Mouse (Mus musculus) heart, adult 9 months (tissue): ENCODE results near the gene Adam15.

Experiments used
- DNase-seq, 2 experiments: peaks; one replicate each; pipeline ENCODE4 v3.0.0; 2022; ENCODE audit warnings: low spot score in 2 of 2

Gene Adam15

DNA sequence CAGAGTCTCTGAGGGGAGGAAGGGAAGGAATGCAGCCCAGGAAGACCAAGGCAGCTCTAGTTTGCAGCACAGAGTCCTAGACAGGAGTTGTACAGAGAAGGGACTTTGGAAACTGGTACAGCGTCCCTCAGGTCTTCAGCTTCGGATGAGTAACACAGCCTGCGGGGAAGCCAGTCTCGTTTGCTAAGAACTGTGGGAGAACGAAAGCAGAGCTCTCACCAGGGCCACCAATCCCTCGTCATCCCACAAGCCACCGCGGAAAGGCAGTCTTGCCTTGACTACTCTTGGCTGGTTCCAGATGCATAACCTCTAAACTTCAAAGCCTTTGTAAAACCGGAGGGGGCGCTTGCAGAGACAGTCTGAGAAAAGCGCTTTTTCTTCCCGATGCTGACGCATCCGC is 50.3 kb downstream of the Adam15 start:
- DNase-seq, result no peak

DNA sequence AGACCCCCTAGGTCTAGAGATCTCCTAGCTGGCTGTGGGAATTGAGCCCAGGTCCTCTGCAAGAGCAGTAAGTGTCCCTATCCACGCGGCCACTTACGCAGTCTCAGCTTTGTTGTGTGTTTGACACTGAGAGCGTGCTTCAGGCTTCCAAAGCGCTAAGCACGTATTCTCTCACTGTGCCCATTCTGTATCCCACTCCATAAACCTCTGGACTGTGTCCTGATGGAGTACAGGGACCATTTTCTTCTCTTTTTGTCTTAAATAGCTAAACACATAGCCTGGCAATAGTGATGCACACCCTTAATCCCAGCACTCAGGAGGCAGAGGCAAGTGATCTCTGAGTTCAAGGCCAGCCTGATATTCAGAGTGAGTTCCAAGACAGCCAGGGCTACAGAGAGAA is 50.9 kb downstream of the Adam15 start:
- no peak for DNase-seq

DNA sequence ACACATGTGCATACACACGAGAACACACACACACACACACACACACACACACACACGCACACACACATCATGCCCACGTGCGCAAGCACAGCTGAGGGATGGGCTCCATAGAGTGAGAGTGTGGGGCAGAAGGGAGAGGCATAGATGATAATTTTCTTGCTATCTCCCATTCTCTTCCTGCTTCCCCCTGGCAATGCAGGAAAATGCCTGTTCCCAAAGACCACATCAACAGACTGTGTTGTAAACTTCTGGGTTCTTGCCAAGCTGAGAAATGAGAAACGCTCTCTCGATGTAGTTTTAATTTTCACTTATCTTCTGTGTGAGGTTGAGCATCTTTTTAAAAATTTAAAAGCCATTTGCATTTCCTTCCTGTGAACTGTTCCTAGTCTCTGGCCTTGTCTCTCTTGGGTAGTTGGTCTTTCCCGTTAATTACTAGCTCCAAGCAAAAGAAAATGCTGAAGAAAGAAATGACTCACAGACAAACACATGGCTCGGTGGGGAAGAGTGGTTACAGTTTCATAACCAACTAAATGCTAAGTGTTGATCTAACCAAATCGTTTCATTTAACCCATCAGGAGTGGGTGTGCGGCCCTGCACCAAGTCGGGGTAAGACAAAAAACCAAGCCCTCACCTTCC is 52.9 kb downstream of the Adam15 start:
- DNase-seq, result no peak

DNA sequence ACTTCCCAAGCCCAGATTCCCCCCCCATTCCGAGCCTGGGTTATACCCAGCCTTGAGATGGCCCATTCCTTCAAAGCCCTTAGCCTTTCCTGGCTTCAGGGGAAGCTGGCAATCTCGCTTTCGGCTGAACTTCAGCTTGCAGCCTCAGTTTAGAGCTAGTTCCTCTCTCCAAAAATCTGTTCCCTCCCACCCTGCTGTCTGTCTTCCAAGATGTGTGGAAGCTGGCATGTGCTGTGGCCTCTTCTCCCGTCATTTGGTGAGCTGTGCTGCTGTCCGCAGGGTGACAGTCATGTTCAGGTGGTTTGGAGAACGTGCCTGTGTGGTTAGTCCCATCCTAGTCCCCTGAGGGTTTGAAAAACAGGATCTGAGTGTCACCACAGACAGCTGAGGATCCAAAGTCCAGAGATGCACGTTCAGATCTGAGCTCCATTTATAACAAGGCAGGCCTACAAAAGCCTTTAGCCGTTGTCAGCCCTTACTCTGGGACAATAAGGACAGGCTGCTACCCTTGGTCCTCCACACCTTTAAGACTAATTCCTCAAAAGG is 54.0 kb downstream of the Adam15 start:
- no peak for DNase-seq

DNA sequence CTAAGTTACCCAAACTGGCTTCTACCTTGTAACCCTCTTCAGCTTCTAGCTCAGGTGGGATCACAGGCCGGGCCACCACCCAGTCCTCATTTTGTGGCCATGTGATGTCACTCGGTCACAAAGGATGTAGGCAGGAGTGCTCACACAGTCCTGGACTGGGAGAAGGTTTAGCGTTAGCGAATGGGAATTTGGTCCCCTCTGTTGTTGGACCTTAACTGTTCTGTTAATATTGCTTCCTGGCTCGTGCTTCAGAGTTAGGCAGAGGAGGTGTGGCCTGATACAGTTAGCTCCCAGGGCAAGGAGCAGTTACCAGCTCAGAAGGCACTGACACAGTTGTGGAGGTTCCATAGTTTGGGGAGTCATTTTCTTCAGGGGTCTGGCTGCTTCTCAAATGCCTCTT is 55.6 kb downstream of the Adam15 start:
- no peak for DNase-seq

DNA sequence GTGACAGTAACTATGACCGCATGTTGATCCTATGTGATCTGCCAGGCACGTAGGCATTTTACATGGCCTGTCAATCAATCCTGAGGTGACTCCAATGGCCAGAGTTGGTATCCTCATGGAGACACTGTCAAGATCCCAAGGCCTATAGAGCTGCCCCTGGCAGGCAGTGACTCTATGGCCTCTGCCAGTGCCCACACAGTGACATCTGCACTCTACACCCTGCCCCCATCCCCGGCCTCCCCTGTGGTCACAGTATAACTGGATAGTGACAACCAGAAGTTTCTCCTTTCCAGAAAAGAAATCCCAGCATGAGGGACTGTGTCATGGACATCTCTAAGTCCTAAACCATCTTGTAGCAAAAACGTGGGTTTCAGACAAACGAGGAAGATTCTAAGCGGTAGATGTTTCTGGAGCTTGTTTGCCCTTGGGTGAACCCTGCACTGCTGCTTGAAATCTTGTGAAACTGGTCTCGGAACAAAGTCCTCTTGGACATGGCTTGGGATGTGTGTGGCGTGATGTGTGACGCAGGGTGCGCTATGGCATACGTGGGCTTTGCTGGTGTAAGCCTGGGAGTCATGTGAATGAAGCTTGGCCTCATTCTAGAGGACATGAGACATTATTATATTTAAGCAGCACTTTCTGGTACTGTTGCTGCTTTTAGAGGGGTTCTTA is 56.4 kb downstream of the Adam15 start:
- DNase-seq, result no peak

DNA sequence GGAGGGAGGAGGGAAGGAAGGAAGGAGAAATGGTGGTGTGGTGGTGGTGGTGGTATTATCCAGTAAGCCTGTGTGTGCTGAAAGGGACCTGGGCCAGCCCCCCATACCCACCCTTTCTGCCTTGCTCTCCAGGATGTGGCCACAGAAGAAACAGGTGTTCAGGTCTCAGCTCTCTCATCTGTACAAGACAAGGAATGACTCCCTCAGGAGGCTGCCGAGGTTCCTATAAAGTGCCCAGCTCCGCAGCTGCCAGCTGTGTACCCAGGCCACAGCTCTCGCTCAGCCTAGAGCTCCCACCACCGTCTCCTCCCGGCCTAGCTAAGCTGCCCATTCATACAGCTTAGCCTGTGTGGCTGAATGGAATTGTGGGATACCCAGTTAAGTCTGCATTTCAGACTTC is 57.5 kb downstream of the Adam15 start:
- DNase-seq, result no peak

DNA sequence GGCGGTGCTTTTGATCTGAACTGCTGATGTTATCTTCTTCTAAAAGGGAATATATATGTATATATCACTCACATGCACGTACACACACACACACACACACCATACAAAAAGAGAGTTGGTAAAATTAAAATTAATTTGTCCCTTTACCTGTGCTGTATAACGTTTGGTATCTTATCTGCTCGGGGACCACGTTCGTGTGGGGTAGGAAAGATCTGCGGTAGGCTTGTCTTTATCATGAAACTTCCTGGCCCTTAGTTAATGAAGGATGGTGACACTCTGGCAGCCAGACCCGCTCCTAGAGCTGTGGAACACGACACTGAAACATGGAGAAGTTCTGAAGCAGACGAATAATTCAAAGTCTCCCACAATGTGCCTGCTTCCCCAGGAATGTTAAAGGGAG is 57.9 kb downstream of the Adam15 start:
- no peak for DNase-seq
